Mouse (Mus musculus) midbrain, embryonic 13.5 days (tissue): Measurements from ENCODE around the gene Tgfa. TPM values are rescaled to one million over a fixed set of nuclear protein-coding genes. Genes with fewer than 3 reads are reported as not detected.

Experiments used
- ATAC-seq: fragments of 200-750 bp; cut with Nextera tagmentation; 2 replicates; pipeline ENCODE4 v1.8.0; 2017; ENCODE audit warnings: mild to moderate bottlenecking, moderate TSS enrichment, moderate library complexity
- H3K27ac ChIP-seq: fragments of 300-500 bp; sonication (generic); 2 replicates; pipeline ENCODE4 v1.5.1; 2015; ENCODE audit warnings: inconsistent platforms, mild to moderate bottlenecking, moderate library complexity
- H3K27me3 ChIP-seq: fragments of 300-500 bp; sonication (generic); 2 replicates; pipeline ENCODE4 v1.6.1; 2015; ENCODE audit warnings: mild to moderate bottlenecking, inconsistent platforms
- H3K36me3 ChIP-seq: fragments of 300-500 bp; sonication (generic); 2 replicates; pipeline ENCODE4 v1.6.1; 2015; ENCODE audit warnings: mild to moderate bottlenecking, inconsistent platforms
- H3K4me1 ChIP-seq: fragments of 300-500 bp; sonication (generic); replicated peaks from 2 replicates; pipeline ENCODE4 v1.6.1; 2015; ENCODE audit warnings: inconsistent platforms
- H3K4me2 ChIP-seq: fragments of 300-500 bp; sonication (generic); replicated peaks from 2 replicates; pipeline ENCODE4 v1.6.1; 2015; ENCODE audit warnings: moderate library complexity, mild to moderate bottlenecking, inconsistent platforms
- H3K4me3 ChIP-seq: fragments of 300-500 bp; sonication (generic); replicated peaks from 2 replicates; pipeline ENCODE4 v1.5.1; 2015; ENCODE audit warnings: mild to moderate bottlenecking, inconsistent platforms
- H3K9ac ChIP-seq: fragments of 300-500 bp; sonication (generic); replicated peaks from 2 replicates; pipeline ENCODE4 v1.6.1; 2015; ENCODE audit warnings: mild to moderate bottlenecking, inconsistent platforms
- H3K9me3 ChIP-seq: fragments of 300-500 bp; sonication (generic); 2 replicates; pipeline ENCODE4 v1.6.1; 2016; ENCODE audit warnings: mild to moderate bottlenecking, inconsistent platforms
- WGBS: fragments of 180-500 bp; shearing (Covaris S2); methylation state at CpG from one replicate; pipeline ENCODE4 v1.1.7; 2015; 5-methylcytosine and 5-hydroxymethylcytosine counted together
- polyA plus RNA-seq: library from polyadenylated mRNA; unstranded; fragments of >200 nt; fragmentation: Nextera tagmentation; extraction: Ambion mirVana; gene quantifications from 2 replicates; pipeline ENCODE4 v1.2.1, GENCODE M21; 2015

Gene Tgfa
- polyA plus RNA-seq, 1 experiment from 2014 or later: 3.8 TPM

GRCm38 (mm10) chr6:86211081-86211763 is 16.2 kb downstream of the Tgfa start:
- no peak overlapping the region for H3K9ac ChIP-seq
- H3K27me3 ChIP-seq: 0 out of 2 replicates have a peak, but pooled peaks cover 3% of the 10 kb centered on the region
- WGBS: 31% methylated on average over 12 of the region's 12 CpGs
- ATAC-seq: no peak
- peaks cover 15% of the 10 kb centered on the region for H3K4me1 ChIP-seq
- H3K27ac ChIP-seq: peak overlapping the region; percentile 12; the same call in 1 of the 2 replicates
- no peaks in the 10 kb centered on the region for H3K36me3 ChIP-seq
- no peak overlapping the region for H3K4me2 ChIP-seq
- no peaks in the 10 kb centered on the region for H3K9me3 ChIP-seq
- H3K4me3 ChIP-seq: no peak overlapping the region

GRCm38 (mm10) chr6:86212871-86213640 is 18.0 kb downstream of the Tgfa start:
- no peak overlapping the region for H3K9ac ChIP-seq
- no peaks in the 10 kb centered on the region for H3K27me3 ChIP-seq
- 80% methylated on average over 3 of the region's 3 CpGs for WGBS
- H3K27ac ChIP-seq: no peak overlapping the region
- no peaks in the 10 kb centered on the region for H3K9me3 ChIP-seq
- no peaks in the 10 kb centered on the region for H3K36me3 ChIP-seq
- H3K4me3 ChIP-seq: no peak overlapping the region
- ATAC-seq: no peak
- H3K4me2 ChIP-seq: no peak overlapping the region
- H3K4me1 ChIP-seq: peaks cover 15% of the 10 kb centered on the region

GRCm38 (mm10) chr6:86218066-86218465 is 23.0 kb downstream of the Tgfa start:
- ATAC-seq: no peak
- Histone ChIP-seq H3K36me3 (no peaks in the 10 kb centered on the region), H3K27me3 (no peaks in the 10 kb centered on the region), H3K9me3 (no peaks in the 10 kb centered on the region), H3K27ac (no peak overlapping the region), H3K4me2 (no peak overlapping the region), H3K9ac (no peak overlapping the region), H3K4me1 (no peaks in the 10 kb centered on the region), H3K4me3 (no peak overlapping the region)
- WGBS: 73% methylated on average over 2 of the region's 2 CpGs

GRCm38 (mm10) chr6:86218739-86219138 is 23.7 kb downstream of the Tgfa start:
- ATAC-seq: no peak
- Histone ChIP-seq H3K36me3 (no peaks in the 10 kb centered on the region), H3K4me3 (no peak overlapping the region), H3K4me2 (no peak overlapping the region), H3K9ac (no peak overlapping the region), H3K4me1 (no peaks in the 10 kb centered on the region), H3K27ac (no peak overlapping the region), H3K9me3 (no peaks in the 10 kb centered on the region), H3K27me3 (no peaks in the 10 kb centered on the region)
- WGBS: 86% methylated on average over 4 of the region's 4 CpGs

GRCm38 (mm10) chr6:86219494-86219893 is 24.5 kb downstream of the Tgfa start:
- no peak overlapping the region for H3K9ac ChIP-seq
- WGBS: 78% methylated on average over 5 of the region's 5 CpGs
- H3K36me3 ChIP-seq: no peaks in the 10 kb centered on the region
- H3K4me3 ChIP-seq: no peak overlapping the region
- no peak for ATAC-seq
- no peaks in the 10 kb centered on the region for H3K9me3 ChIP-seq
- no peak overlapping the region for H3K27ac ChIP-seq
- H3K4me2 ChIP-seq: no peak overlapping the region
- H3K27me3 ChIP-seq: no peaks in the 10 kb centered on the region
- H3K4me1 ChIP-seq: no peaks in the 10 kb centered on the region

DNA sequence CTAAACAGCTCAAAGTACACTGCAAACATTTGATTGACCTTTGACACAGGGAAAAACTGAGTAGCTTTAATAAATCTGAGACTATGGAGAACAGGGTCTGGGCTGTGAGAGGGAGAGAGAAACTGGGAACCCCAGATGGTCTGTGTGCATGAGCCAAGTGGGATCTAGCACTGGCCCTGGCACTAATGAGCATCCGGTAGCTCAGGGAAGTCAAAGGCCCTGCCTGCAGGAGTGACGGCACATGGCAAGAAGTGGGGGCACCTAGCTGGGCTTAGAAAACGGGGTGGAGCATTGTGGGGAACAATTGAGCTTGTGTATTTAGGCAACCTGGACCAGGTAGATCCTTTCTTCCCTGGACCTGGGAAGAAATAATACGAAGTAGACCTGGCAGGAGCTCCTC is 25.1 kb downstream of the Tgfa start:
- H3K4me1 ChIP-seq: no peaks in the 10 kb centered on the region
- H3K4me3 ChIP-seq: no peak overlapping the region
- WGBS: 72% methylated on average over 4 of the region's 4 CpGs
- no peak overlapping the region for H3K27ac ChIP-seq
- no peak overlapping the region for H3K9ac ChIP-seq
- H3K36me3 ChIP-seq: no peaks in the 10 kb centered on the region
- H3K27me3 ChIP-seq: no peaks in the 10 kb centered on the region
- no peaks in the 10 kb centered on the region for H3K9me3 ChIP-seq
- H3K4me2 ChIP-seq: no peak overlapping the region
- ATAC-seq: no peak

DNA sequence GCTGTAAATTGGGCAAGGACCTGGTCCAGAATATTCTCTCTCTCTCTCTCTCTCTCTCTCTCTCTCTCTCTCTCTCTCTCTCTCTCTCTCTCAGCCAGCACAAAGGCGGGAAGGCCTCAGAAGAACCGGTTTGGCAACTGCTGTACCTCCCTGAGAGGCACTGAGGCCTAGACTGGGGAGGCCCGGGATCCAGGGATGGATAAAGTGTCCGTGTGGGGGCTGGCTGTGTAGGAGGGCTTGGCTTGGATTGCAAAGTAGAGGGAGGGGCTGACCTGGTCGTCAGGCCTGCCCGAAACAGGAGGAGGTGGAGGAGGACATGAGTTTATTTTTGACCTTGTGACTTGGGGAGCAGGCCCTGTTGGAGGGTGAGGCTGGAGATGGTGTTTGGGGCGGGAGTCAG is 27.4 kb downstream of the Tgfa start:
- Histone ChIP-seq H3K4me1 (no peaks in the 10 kb centered on the region), H3K27ac (no peak overlapping the region), H3K4me2 (no peak overlapping the region), H3K36me3 (no peaks in the 10 kb centered on the region), H3K9ac (no peak overlapping the region), H3K4me3 (no peak overlapping the region), H3K9me3 (no peaks in the 10 kb centered on the region), H3K27me3 (no peaks in the 10 kb centered on the region)
- 40% methylated on average over 7 of the region's 7 CpGs for WGBS
- no peak for ATAC-seq

- H3K36me3 ChIP-seq: no peaks in the 10 kb centered on the region
- no peak overlapping the region for H3K4me2 ChIP-seq
- H3K9ac ChIP-seq: no peak overlapping the region
- no peak overlapping the region for H3K4me3 ChIP-seq
- no peak for ATAC-seq
- no peaks in the 10 kb centered on the region for H3K9me3 ChIP-seq
- no peak overlapping the region for H3K27ac ChIP-seq
- no peaks in the 10 kb centered on the region for H3K4me1 ChIP-seq
- H3K27me3 ChIP-seq: no peaks in the 10 kb centered on the region
These were observed 30.6 kb downstream of the Tgfa start for GRCm38 (mm10) chr6:86225604-86226003.

DNA sequence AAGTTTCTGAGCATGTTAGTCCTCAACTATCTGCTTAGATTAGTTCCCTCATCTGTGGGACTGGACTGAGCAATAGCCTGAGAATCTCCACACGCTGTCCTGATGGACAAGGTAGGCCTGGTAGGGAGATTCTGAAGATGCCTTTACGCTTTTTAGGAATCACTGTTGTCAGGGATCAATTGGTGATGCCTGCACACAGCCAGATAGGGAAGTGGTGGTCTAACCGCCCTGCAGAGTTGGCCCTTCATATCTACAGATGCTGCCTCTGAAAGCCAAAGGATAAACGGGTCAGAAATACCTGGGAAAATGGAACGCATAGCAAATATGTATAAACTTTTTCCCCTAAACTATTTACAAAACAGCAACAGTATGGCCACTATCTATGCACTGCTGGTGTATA is 37.3 kb downstream of the Tgfa start:
- no peaks in the 10 kb centered on the region for H3K9me3 ChIP-seq
- ATAC-seq: no peak
- WGBS: 91% methylated on average over 5 of the region's 5 CpGs

DNA sequence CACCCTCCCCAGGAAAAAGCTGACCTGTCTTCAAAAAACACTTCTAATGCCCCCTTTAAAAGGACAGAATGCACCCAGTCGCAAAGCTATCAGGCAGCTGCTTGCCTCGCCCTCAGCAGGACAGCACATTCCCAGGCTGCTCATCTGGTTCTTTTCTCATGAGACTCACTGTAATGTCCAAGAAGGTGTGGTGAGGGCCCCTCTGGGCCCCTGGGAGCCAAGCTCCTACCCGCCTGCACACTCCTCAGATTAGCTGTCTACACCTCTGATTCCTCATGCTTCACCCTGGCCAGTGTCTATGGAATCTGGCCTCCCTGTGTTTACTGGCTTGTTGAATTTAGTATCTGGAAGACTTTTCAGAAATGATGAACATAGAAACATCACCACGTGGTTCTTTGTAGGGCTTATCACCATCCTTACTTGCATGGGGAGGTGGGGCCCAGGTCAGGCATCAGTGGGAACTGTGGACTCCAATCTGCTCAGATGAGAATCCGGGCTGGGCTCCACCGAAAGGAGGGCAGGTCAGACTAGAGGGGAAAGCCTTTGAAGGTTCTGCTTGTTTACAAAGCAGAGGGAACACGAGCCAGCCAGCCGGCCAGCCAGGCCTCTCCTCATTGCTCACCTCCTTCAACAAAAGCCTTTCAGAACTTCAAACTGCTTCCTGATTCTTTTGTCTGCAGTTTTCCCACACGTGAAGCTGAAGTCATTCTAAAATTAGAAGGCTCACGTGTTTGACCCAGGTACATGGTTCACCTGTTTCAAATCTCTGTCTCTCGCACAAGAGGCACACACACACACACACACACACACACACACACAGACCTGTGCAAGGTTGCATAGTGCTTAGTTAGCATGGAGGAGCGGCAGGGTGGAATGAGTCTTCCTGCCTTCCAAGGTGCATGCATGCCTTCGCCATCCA is 38.7 kb downstream of the Tgfa start:
- Histone ChIP-seq H3K9ac (no peak overlapping the region), H3K4me2 (no peak overlapping the region), H3K4me3 (no peak overlapping the region), H3K9me3 (no peaks in the 10 kb centered on the region), H3K27me3 (no peaks in the 10 kb centered on the region), H3K4me1 (no peaks in the 10 kb centered on the region), H3K36me3 (no peaks in the 10 kb centered on the region), H3K27ac (no peak overlapping the region)
- ATAC-seq: no peak
- WGBS: 46% methylated on average over 13 of the region's 13 CpGs

More for the DNA sequence above, 37.3 kb downstream of the Tgfa start:
- Histone ChIP-seq H3K4me1 (no peaks in the 10 kb centered on the region), H3K36me3 (no peaks in the 10 kb centered on the region), H3K4me2 (no peak overlapping the region), H3K27me3 (no peaks in the 10 kb centered on the region), H3K27ac (no peak overlapping the region), H3K4me3 (no peak overlapping the region), H3K9ac (no peak overlapping the region)

- H3K36me3 ChIP-seq: no peaks in the 10 kb centered on the region
- H3K4me3 ChIP-seq: no peak overlapping the region
- WGBS: 12% methylated on average over 3 of the region's 3 CpGs
- H3K9me3 ChIP-seq: no peaks in the 10 kb centered on the region
- H3K4me1 ChIP-seq: peaks cover 21% of the 10 kb centered on the region
- H3K27me3 ChIP-seq: no peaks in the 10 kb centered on the region
- no peak overlapping the region for H3K9ac ChIP-seq
- no peak for ATAC-seq
- no peak overlapping the region for H3K27ac ChIP-seq
- H3K4me2 ChIP-seq: no peak overlapping the region
These were observed 49.8 kb downstream of the Tgfa start for GRCm38 (mm10) chr6:86244866-86245265.

DNA sequence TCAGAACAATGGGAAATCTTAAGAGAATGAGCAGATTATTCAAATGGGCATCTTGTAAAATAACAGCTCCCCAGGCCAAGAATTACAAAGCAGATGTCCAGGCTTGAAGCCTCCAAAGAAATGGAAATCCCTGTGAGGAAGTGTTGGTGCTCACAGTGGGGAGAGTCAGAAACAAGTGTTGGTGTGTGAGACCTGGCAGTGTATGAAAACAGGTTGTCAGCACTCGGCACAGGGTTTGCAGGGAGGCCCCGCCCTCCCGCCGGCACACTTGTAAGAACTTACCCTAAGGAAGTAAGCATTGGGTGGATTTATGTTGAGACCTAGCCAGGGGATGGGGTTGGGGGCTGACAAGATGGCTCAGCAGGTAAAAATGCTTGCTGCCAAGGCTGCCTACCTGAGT is 50.9 kb downstream of the Tgfa start:
- Histone ChIP-seq H3K4me3 (no peak overlapping the region), H3K4me2 (no peak overlapping the region), H3K9ac (no peak overlapping the region), H3K4me1 (peaks cover 21% of the 10 kb centered on the region), H3K27me3 (no peaks in the 10 kb centered on the region), H3K27ac (no peak overlapping the region), H3K9me3 (no peaks in the 10 kb centered on the region), H3K36me3 (no peaks in the 10 kb centered on the region)
- no peak for ATAC-seq
- 55% methylated on average over 4 of the region's 4 CpGs for WGBS
